Mouse (Mus musculus): ENCODE results near the gene Adgrf1. TPM values are rescaled to one million over a fixed set of nuclear protein-coding genes. Genes with fewer than 3 reads are reported as not detected.

Gene Adgrf1
- polyA plus RNA-seq, 1 experiment from 2014 or later: 0.19 TPM

DNA sequence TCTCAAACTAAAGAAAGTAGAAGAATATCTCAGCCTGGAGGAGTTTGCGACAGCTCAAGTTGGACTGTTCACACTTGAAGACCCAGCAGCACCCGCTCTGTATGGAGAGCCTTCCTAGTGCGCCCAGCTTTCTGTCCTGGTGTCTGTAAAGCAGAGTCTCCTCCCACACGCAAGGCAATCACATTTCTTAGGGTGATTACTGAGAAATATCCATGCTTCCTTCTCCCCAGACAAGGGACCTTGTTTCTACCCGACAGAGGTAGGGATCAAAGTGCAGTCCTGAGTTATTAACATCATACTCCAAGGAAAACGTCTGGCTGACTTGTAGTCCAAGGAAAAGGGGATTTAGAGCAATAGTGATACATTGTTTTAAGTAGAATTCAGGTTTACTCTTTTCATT lies 6.1 kb downstream of the Adgrf1 start:
- Histone ChIP-seq H3K27ac (no peak overlapping the region; the same call in 1 of the 2 replicates), H3K4me1 (replicated peaks) (0 out of 2 replicates have a peak, but pooled peaks cover 4% of the 10 kb centered on the region), H3K9me3 (no peaks in the 10 kb centered on the region), H3K36me3 (no peaks in the 10 kb centered on the region), H3K9ac (no peak overlapping the region), H3K4me2 (replicated peaks) (no peak overlapping the region), H3K27me3 (replicated peaks) (no peaks in the 10 kb centered on the region), H3K4me3 (replicated peaks) (no peak overlapping the region)
- 62% methylated on average over 6 of the region's 6 CpGs for WGBS
- peak; percentile 88 for ATAC-seq

DNA sequence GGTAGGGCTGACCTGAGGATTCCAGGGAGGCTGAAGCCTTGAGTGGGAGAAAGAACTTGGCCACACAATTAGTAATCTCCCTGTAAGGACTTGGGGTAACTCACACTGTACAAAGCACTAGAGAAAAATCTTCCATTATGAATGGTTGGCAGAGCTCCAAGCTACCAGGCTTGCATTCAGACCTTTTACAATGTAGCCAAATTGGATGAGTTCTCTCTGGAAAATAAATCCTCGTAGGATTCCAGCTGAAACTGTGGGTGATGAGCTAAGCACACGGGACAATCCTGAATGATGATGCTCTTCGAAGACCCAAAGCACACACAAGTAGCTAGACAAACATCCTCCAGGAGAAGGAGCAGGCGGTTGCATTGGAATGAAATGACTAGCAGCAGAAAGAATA lies 7.1 kb downstream of the Adgrf1 start:
- no peak overlapping the region for H3K4me3 ChIP-seq (replicated peaks)
- 0 out of 2 replicates have a peak, but pooled peaks cover 4% of the 10 kb centered on the region for H3K4me1 ChIP-seq (replicated peaks)
- no peak overlapping the region for H3K9ac ChIP-seq
- H3K27ac ChIP-seq: no peak overlapping the region
- no peak overlapping the region for H3K4me2 ChIP-seq (replicated peaks)
- no peaks in the 10 kb centered on the region for H3K9me3 ChIP-seq
- H3K27me3 ChIP-seq (replicated peaks): no peaks in the 10 kb centered on the region
- peak; percentile 6; the same call in 1 of the 2 replicates for ATAC-seq
- WGBS: 35% methylated on average over 4 of the region's 4 CpGs
- H3K36me3 ChIP-seq: no peaks in the 10 kb centered on the region

DNA sequence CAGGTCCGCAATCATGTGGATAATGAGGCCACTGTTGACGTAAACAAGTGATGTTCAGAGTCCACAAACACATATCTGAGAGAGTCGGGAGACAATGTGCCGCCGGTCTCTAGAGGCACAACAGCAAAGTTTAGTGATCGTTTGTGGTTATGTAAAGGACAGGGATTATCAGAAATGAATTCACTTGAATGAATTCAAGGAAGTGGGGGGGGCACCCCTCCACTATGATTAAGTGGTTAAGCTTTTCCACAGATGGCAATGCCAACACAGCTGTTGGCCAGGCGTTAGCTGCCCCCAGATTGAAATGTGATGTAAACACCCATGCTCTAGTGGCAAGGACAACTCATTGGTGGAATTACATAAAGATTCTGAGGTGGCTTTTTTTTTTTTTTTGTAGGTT lies 9.5 kb downstream of the Adgrf1 start:
- Histone ChIP-seq H3K9ac (no peak overlapping the region), H3K4me3 (replicated peaks) (no peak overlapping the region), H3K4me2 (replicated peaks) (no peak overlapping the region), H3K27me3 (replicated peaks) (no peaks in the 10 kb centered on the region), H3K36me3 (no peaks in the 10 kb centered on the region), H3K9me3 (no peaks in the 10 kb centered on the region), H3K4me1 (replicated peaks) (0 out of 2 replicates have a peak, but pooled peaks cover 4% of the 10 kb centered on the region), H3K27ac (no peak overlapping the region)
- ATAC-seq: no peak
- 71% methylated on average over 7 of the region's 7 CpGs for WGBS

DNA sequence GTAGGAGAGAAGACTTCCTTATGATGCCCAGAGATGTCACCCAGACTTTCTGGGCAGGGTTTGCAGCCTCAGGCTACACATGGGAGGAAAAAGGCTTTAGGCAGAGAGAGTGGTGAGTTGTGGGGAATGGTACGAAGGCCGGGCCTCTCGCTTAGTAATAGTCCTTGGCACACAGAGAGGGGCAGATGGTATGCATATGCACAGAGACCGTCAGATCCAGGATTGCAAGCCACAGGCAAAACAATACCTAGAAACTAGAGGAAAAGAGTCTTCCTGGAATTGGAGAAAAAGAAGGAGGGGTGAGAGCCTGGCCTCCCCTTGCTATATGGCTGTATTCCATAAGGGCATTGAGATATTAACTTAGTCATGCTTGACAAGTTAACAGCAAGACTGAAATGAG lies 12.2 kb downstream of the Adgrf1 start:
- Histone ChIP-seq H3K27ac (no peak overlapping the region), H3K4me1 (replicated peaks) (0 out of 2 replicates have a peak, but pooled peaks cover 2% of the 10 kb centered on the region), H3K9me3 (no peaks in the 10 kb centered on the region), H3K4me2 (replicated peaks) (no peak overlapping the region), H3K9ac (no peak overlapping the region), H3K27me3 (replicated peaks) (no peaks in the 10 kb centered on the region), H3K36me3 (no peaks in the 10 kb centered on the region), H3K4me3 (replicated peaks) (no peak overlapping the region)
- no peak for ATAC-seq
- 87% methylated on average over 4 of the region's 4 CpGs for WGBS

DNA sequence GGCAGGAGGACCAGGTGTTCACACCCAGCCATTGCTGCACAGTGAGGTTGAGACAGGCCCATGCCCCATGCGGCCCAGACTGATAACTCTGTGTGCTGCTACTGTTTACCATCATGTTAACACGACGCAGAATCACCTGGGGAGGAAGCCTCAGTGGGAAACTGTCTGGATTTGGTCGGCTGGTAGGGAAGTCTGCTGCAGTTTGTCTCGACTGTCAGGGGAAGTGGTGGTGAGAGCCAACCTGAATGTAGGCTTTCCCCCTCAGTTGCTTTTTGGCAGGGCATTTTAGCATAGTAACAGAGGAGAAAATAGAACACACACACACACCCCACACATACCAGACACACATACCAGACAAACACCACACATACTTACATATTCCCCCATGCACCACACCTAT lies 12.7 kb downstream of the Adgrf1 start:
- Histone ChIP-seq H3K27ac (no peak overlapping the region), H3K4me1 (replicated peaks) (no peaks in the 10 kb centered on the region), H3K4me3 (replicated peaks) (no peak overlapping the region), H3K9ac (no peak overlapping the region), H3K9me3 (no peaks in the 10 kb centered on the region), H3K27me3 (replicated peaks) (no peaks in the 10 kb centered on the region), H3K36me3 (no peaks in the 10 kb centered on the region), H3K4me2 (replicated peaks) (no peak overlapping the region)
- ATAC-seq: no peak
- WGBS: 48% methylated on average over 5 of the region's 5 CpGs

DNA sequence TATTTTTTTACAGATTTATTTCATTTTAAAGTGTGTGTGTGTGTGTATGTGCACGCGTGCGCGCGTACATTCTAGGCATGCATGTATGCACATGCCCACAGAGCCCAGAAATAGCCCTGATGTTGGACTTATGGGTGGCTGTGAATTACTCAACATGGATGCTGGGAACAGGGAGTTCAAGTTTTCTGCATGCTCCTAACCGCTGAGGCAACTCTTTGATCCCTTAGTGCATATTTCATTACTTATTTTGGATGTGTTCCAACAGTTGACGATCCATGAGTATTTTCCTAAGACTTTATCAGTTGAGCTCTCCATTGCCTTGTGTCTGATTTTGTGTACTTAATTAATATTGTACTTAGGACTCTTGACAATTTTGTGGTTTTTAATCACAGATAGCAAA lies 29.4 kb downstream of the Adgrf1 start:
- Histone ChIP-seq H3K4me1 (replicated peaks) (no peaks in the 10 kb centered on the region), H3K27me3 (replicated peaks) (no peaks in the 10 kb centered on the region), H3K36me3 (no peaks in the 10 kb centered on the region), H3K4me2 (replicated peaks) (no peak overlapping the region), H3K9me3 (no peaks in the 10 kb centered on the region), H3K9ac (no peak overlapping the region), H3K4me3 (replicated peaks) (no peak overlapping the region), H3K27ac (no peak overlapping the region)
- 81% methylated on average over 7 of the region's 7 CpGs for WGBS
- no peak for ATAC-seq

DNA sequence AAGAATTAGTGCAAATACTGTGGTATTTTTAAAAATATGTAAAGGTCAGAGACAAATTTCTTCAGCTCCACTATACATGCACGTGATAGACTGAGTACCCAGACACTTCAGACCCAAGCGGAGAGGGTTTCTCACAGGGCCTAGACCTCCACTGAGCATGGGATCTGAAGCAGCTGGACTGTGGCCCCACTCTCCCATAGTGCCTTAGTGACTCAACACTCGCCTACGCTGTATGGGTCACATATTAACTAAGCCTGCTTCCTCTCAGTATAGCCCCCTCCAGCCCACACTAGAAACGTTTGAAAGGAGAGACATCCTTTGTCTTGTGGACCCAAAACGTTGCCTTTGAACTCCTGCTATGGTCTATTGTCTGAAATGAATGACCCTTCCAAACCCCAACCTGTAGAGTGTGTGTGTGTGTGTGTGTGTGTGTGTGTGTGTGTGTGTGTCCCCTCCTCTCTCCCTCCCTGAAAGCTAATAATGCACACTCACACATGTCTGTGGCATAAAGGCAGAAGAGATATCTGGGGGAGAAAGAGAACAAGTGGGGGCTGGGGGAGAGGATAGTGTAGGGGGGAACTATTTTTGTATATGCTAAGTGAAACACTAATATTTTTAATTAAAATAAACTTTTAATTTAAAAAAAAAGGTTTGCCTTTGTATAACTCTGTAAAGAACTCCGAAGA lies 56.0 kb downstream of the Adgrf1 start:
- Histone ChIP-seq H3K9ac (no peak overlapping the region), H3K4me3 (replicated peaks) (no peak overlapping the region), H3K27ac (no peak overlapping the region), H3K4me1 (replicated peaks) (0 out of 2 replicates have a peak, but pooled peaks cover 2% of the 10 kb centered on the region), H3K9me3 (no peaks in the 10 kb centered on the region), H3K27me3 (replicated peaks) (no peaks in the 10 kb centered on the region), H3K36me3 (no peaks in the 10 kb centered on the region), H3K4me2 (replicated peaks) (peak overlapping the region; percentile 65; the same call in 1 of the 2 replicates)
- 48% methylated on average over 7 of the region's 7 CpGs for WGBS
- ATAC-seq: peak; percentile 69

DNA sequence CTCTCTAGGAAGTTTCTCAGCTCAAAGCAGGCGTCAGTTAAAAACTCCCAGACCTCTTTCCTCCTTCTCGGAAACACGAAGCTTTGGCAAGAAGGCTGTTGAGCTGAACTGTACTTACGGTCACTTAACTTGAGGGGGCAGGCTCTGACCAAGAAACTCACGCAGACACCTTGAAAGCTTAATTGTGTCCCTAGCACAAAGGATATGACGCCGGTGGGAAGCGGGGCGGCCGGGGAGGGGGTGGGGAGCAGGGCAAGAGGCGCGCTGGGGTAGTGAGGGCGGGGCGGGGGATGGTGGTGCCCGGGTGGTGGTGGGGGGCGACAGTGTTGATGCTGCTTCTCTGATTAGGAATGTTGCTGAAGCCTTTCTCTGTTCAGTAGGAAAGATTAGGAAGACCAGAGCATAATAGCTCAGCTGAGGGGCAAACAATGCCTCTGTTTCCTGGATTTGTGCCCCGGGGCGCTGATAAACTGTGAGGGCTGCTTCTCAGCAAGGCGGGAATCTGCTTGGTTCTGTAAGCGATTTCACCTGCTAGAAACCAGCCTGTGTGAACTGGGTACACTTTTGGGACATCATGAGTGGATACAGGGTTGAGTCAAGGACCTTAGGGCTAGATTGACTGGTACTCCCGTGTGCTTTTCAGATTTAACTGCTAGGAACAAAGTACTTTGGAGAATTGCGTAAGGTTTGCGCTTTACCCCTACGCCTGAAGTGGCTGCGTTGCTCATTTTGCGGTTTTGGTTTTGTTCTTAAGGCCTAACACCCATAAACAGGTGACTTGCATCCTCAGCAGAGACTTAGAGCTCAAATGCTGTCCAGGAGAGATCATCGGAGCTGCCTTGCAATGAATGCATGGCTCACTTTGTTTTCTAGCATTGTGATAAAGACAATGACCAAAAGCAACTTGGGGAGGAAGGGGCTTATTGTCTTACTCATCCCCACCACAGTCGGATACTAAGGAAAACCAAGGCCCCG lies 56.9 kb downstream of the Adgrf1 start:
- Histone ChIP-seq H3K4me2 (replicated peaks) (peak overlapping the region; percentile 65), H3K27me3 (replicated peaks) (no peaks in the 10 kb centered on the region), H3K9me3 (no peaks in the 10 kb centered on the region), H3K36me3 (no peaks in the 10 kb centered on the region), H3K9ac (peak overlapping the region; percentile 3; the same call in 1 of the 2 replicates), H3K4me1 (replicated peaks) (0 out of 2 replicates have a peak, but pooled peaks cover 2% of the 10 kb centered on the region), H3K27ac (peak overlapping the region; percentile 56), H3K4me3 (replicated peaks) (peak overlapping the region; percentile 30)
- 15% methylated on average over 28 of the region's 29 CpGs for WGBS
- peak; percentile 87 for ATAC-seq

DNA sequence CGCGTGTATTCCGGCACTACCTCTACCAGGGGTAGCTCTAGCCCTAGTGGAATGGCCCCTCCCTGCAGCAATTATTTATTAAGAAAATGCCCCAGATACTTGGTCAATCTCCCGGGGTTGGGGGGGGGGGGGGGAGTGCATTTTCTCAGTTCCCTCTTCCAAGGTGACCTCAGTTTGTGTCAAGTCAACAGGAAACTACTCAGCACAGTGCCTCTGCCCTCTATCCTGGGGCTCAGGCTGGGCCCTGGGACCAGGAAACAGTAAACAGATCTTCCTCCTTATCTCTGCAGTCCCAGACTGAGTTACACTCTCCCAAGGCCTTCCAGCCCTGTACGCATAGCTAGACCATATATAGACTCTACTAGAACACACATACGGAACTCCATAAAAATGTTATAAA lies 57.7 kb downstream of the Adgrf1 start:
- no peak overlapping the region for H3K4me2 ChIP-seq (replicated peaks)
- H3K27ac ChIP-seq: no peak overlapping the region
- peak; percentile 63 for ATAC-seq

DNA sequence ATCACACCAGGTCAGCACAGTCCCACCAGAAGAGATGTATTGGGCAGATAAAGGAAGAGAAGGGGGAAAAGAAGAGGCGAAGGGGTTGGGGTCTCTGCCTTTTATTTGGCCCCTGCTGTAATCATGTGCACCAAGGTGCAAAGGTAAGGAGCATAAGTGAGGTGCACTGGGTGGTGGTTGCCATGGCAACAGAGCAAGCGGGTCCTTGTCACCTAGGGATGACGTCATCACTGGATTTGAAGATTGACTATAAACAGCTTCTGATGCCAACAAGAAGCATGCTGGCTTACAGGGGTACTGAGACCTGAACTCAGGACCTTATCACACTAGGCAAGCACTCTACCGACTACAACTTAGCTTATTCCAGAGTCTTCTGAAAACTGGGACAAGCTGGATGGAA lies 59.1 kb downstream of the Adgrf1 start:
- Histone ChIP-seq H3K4me2 (replicated peaks) (no peak overlapping the region), H3K27me3 (replicated peaks) (no peaks in the 10 kb centered on the region), H3K9ac (no peak overlapping the region), H3K9me3 (no peaks in the 10 kb centered on the region), H3K36me3 (no peaks in the 10 kb centered on the region), H3K4me1 (replicated peaks) (0 out of 2 replicates have a peak, but pooled peaks cover 5% of the 10 kb centered on the region), H3K27ac (no peak overlapping the region), H3K4me3 (replicated peaks) (no peak overlapping the region)
- 77% methylated on average over 4 of the region's 4 CpGs for WGBS
- ATAC-seq: no peak

More for the DNA sequence above, 57.7 kb downstream of the Adgrf1 start:
- Histone ChIP-seq H3K9ac (no peak overlapping the region), H3K27me3 (replicated peaks) (no peaks in the 10 kb centered on the region), H3K36me3 (no peaks in the 10 kb centered on the region), H3K4me3 (replicated peaks) (no peak overlapping the region), H3K4me1 (replicated peaks) (0 out of 2 replicates have a peak, but pooled peaks cover 2% of the 10 kb centered on the region), H3K9me3 (no peaks in the 10 kb centered on the region)
- WGBS: 55% methylated on average over 6 of the region's 6 CpGs

DNA sequence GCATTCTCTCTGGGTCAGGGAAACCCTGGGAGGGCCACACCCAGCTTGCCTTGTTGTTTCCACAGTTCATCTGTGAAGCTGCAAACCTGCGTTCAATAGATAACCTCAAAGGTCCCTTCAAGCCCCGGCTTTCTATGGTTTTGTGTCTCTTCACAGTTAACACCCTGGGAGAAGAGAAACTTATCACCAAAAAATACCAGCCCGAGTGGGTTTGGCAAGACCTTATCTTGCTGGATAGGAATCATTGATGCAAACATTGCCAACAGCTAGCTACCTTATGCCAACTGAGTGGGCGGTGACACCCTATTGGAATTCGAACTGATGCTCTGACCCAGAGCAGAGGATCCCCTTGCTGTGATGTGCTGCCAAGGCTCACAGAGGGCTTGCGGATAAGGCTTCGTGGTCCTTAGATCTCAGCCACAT lies 59.6 kb downstream of the Adgrf1 start:
- H3K4me3 ChIP-seq (replicated peaks): no peak overlapping the region
- 0 out of 2 replicates have a peak, but pooled peaks cover 5% of the 10 kb centered on the region for H3K4me1 ChIP-seq (replicated peaks)
- H3K27ac ChIP-seq: no peak overlapping the region
- WGBS: 74% methylated on average over 7 of the region's 7 CpGs
- H3K36me3 ChIP-seq: no peaks in the 10 kb centered on the region
- H3K9me3 ChIP-seq: no peaks in the 10 kb centered on the region
- ATAC-seq: no peak
- H3K27me3 ChIP-seq (replicated peaks): no peaks in the 10 kb centered on the region
- no peak overlapping the region for H3K9ac ChIP-seq
- no peak overlapping the region for H3K4me2 ChIP-seq (replicated peaks)

DNA sequence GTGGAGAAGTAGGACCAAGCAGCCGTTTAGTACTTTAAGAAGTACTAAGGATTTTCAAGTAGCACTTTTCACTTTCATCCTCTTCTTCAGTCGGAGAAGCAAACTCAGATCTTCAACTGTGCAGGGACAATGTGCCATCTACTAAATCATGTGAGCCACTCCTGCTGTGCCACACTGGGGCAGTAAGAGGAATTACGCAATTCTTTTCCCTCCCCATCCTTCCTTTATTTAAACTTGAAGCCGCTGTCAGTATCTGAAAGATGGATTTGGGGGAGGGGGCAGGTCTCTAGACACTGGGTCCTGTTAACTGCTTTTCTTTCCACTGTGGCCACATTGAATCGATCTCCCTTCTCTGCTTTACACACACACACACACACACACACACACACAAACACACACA lies 62.6 kb downstream of the Adgrf1 start:
- no peak for ATAC-seq
- Histone ChIP-seq H3K4me3 (replicated peaks) (no peak overlapping the region), H3K27me3 (replicated peaks) (no peaks in the 10 kb centered on the region), H3K4me1 (replicated peaks) (0 out of 2 replicates have a peak, but pooled peaks cover 3% of the 10 kb centered on the region), H3K36me3 (no peaks in the 10 kb centered on the region), H3K4me2 (replicated peaks) (no peak overlapping the region), H3K9me3 (no peaks in the 10 kb centered on the region), H3K27ac (no peak overlapping the region), H3K9ac (no peak overlapping the region)
- 48% methylated on average over 5 of the region's 5 CpGs for WGBS

Measured in intestine, embryonic 15.5 days (tissue).